Mouse (Mus musculus): ENCODE results near the gene Dcaf4. TPM values are rescaled to one million over a fixed set of nuclear protein-coding genes. Genes with fewer than 3 reads are reported as not detected.

Gene Dcaf4
- polyA plus RNA-seq, 1 experiment from 2014 or later: 23.8 TPM

- peak overlapping the region; percentile 24; the same call in 1 of the 2 replicates for H3K27ac ChIP-seq (ENCODE audit: low read depth, low read length)
Measured at GRCm38 (mm10) chr12:83523892-83524291, 3.6 kb downstream of the Dcaf4 start.

GRCm38 (mm10) chr12:83524329-83524728 lies 4.1 kb downstream of the Dcaf4 start:
- Histone ChIP-seq H3K4me2 (no peak overlapping the region), H3K9me3 (replicated peaks; ENCODE audit: control insufficient read depth, low read length) (no peaks in the 10 kb centered on the region), H3K27me3 (ENCODE audit: control insufficient read depth, insufficient read depth, low read length) (no peaks in the 10 kb centered on the region), H3K4me1 (ENCODE audit: control insufficient read depth, insufficient read depth, low read length) (peaks cover 24% of the 10 kb centered on the region), H3K9ac (ENCODE audit: low read depth, low read length) (no peak overlapping the region), H3K27ac (ENCODE audit: low read depth, low read length) (no peak overlapping the region), H3K4me3 (ENCODE audit: low read depth, low read length) (no peak overlapping the region), H3K36me3 (ENCODE audit: control insufficient read depth, insufficient read depth, low read length) (no peaks in the 10 kb centered on the region)
- WGBS (ENCODE audit: insufficient replicate concordance): 70% methylated on average over 5 of the region's 5 CpGs
- ATAC-seq (replicated peaks; ENCODE audit: insufficient number of reproducible peaks, low FRiP score, low TSS enrichment): no peak

More at GRCm38 (mm10) chr12:83523892-83524291, 3.6 kb downstream of the Dcaf4 start:
- Histone ChIP-seq H3K4me2 (no peak overlapping the region), H3K9ac (ENCODE audit: low read depth, low read length) (no peak overlapping the region), H3K4me3 (ENCODE audit: low read depth, low read length) (no peak overlapping the region), H3K27me3 (ENCODE audit: control insufficient read depth, insufficient read depth, low read length) (no peaks in the 10 kb centered on the region), H3K4me1 (ENCODE audit: control insufficient read depth, insufficient read depth, low read length) (peaks cover 24% of the 10 kb centered on the region), H3K36me3 (ENCODE audit: control insufficient read depth, insufficient read depth, low read length) (no peaks in the 10 kb centered on the region), H3K9me3 (replicated peaks; ENCODE audit: control insufficient read depth, low read length) (no peaks in the 10 kb centered on the region)
- ATAC-seq (replicated peaks; ENCODE audit: insufficient number of reproducible peaks, low FRiP score, low TSS enrichment): no peak
- 73% methylated on average over 4 of the region's 4 CpGs for WGBS (ENCODE audit: insufficient replicate concordance)

GRCm38 (mm10) chr12:83525822-83526544 lies 5.7 kb downstream of the Dcaf4 start:
- H3K4me3 ChIP-seq (ENCODE audit: low read depth, low read length): no peak overlapping the region
- H3K9ac ChIP-seq (ENCODE audit: low read depth, low read length): no peak overlapping the region
- H3K4me2 ChIP-seq: no peak overlapping the region
- WGBS (ENCODE audit: insufficient replicate concordance): 63% methylated on average over 18 of the region's 18 CpGs
- no peaks in the 10 kb centered on the region for H3K27me3 ChIP-seq (ENCODE audit: control insufficient read depth, insufficient read depth, low read length)
- peaks cover 21% of the 10 kb centered on the region for H3K4me1 ChIP-seq (ENCODE audit: control insufficient read depth, insufficient read depth, low read length)
- no peaks in the 10 kb centered on the region for H3K36me3 ChIP-seq (ENCODE audit: control insufficient read depth, insufficient read depth, low read length)
- no peak for ATAC-seq (replicated peaks; ENCODE audit: insufficient number of reproducible peaks, low FRiP score, low TSS enrichment)
- H3K27ac ChIP-seq (ENCODE audit: low read depth, low read length): no peak overlapping the region; the same call in 1 of the 2 replicates
- H3K9me3 ChIP-seq (replicated peaks; ENCODE audit: control insufficient read depth, low read length): no peaks in the 10 kb centered on the region

- ATAC-seq (replicated peaks; ENCODE audit: insufficient number of reproducible peaks, low FRiP score, low TSS enrichment): no peak
- 73% methylated on average over 6 of the region's 6 CpGs for WGBS (ENCODE audit: insufficient replicate concordance)
- no peak overlapping the region for H3K9ac ChIP-seq (ENCODE audit: low read depth, low read length)
- H3K36me3 ChIP-seq (ENCODE audit: control insufficient read depth, insufficient read depth, low read length): no peaks in the 10 kb centered on the region
- no peaks in the 10 kb centered on the region for H3K9me3 ChIP-seq (replicated peaks; ENCODE audit: control insufficient read depth, low read length)
- no peak overlapping the region for H3K4me3 ChIP-seq (ENCODE audit: low read depth, low read length)
- no peak overlapping the region for H3K4me2 ChIP-seq
- H3K27me3 ChIP-seq (ENCODE audit: control insufficient read depth, insufficient read depth, low read length): no peaks in the 10 kb centered on the region
- peaks cover 15% of the 10 kb centered on the region for H3K4me1 ChIP-seq (ENCODE audit: control insufficient read depth, insufficient read depth, low read length)
- H3K27ac ChIP-seq (ENCODE audit: low read depth, low read length): no peak overlapping the region
Measured at GRCm38 (mm10) chr12:83527816-83528215, 7.5 kb downstream of the Dcaf4 start.

GRCm38 (mm10) chr12:83528665-83529064 lies 8.4 kb downstream of the Dcaf4 start:
- no peak overlapping the region for H3K4me3 ChIP-seq (ENCODE audit: low read depth, low read length)
- no peak for ATAC-seq (replicated peaks; ENCODE audit: insufficient number of reproducible peaks, low FRiP score, low TSS enrichment)
- H3K9ac ChIP-seq (ENCODE audit: low read depth, low read length): no peak overlapping the region
- no peaks in the 10 kb centered on the region for H3K9me3 ChIP-seq (replicated peaks; ENCODE audit: control insufficient read depth, low read length)
- H3K36me3 ChIP-seq (ENCODE audit: control insufficient read depth, insufficient read depth, low read length): no peaks in the 10 kb centered on the region
- H3K4me2 ChIP-seq: no peak overlapping the region
- no peaks in the 10 kb centered on the region for H3K27me3 ChIP-seq (ENCODE audit: control insufficient read depth, insufficient read depth, low read length)
- peaks cover 15% of the 10 kb centered on the region for H3K4me1 ChIP-seq (ENCODE audit: control insufficient read depth, insufficient read depth, low read length)
- WGBS (ENCODE audit: insufficient replicate concordance): 71% methylated on average over 5 of the region's 5 CpGs
- no peak overlapping the region for H3K27ac ChIP-seq (ENCODE audit: low read depth, low read length)

- Histone ChIP-seq H3K9me3 (replicated peaks; ENCODE audit: control insufficient read depth, low read length) (no peaks in the 10 kb centered on the region), H3K27ac (ENCODE audit: low read depth, low read length) (no peak overlapping the region), H3K9ac (ENCODE audit: low read depth, low read length) (no peak overlapping the region), H3K4me2 (no peak overlapping the region), H3K4me1 (ENCODE audit: control insufficient read depth, insufficient read depth, low read length) (peaks cover 7% of the 10 kb centered on the region; the same call in 1 of the 2 replicates), H3K4me3 (ENCODE audit: low read depth, low read length) (no peak overlapping the region), H3K36me3 (ENCODE audit: control insufficient read depth, insufficient read depth, low read length) (peaks cover 8% of the 10 kb centered on the region; the same call in 1 of the 2 replicates), H3K27me3 (ENCODE audit: control insufficient read depth, insufficient read depth, low read length) (no peaks in the 10 kb centered on the region)
- ATAC-seq (replicated peaks; ENCODE audit: insufficient number of reproducible peaks, low FRiP score, low TSS enrichment): no peak
- 84% methylated on average over 6 of the region's 6 CpGs for WGBS (ENCODE audit: insufficient replicate concordance)
Measured at GRCm38 (mm10) chr12:83531992-83532391, 11.7 kb downstream of the Dcaf4 start.

GRCm38 (mm10) chr12:83532966-83533365 lies 12.7 kb downstream of the Dcaf4 start:
- 87% methylated on average over 3 of the region's 3 CpGs for WGBS (ENCODE audit: insufficient replicate concordance)
- Histone ChIP-seq H3K27me3 (ENCODE audit: control insufficient read depth, insufficient read depth, low read length) (no peaks in the 10 kb centered on the region), H3K4me3 (ENCODE audit: low read depth, low read length) (no peak overlapping the region), H3K27ac (ENCODE audit: low read depth, low read length) (no peak overlapping the region), H3K4me1 (ENCODE audit: control insufficient read depth, insufficient read depth, low read length) (peaks cover 4% of the 10 kb centered on the region; the same call in 1 of the 2 replicates), H3K4me2 (no peak overlapping the region), H3K9ac (ENCODE audit: low read depth, low read length) (no peak overlapping the region), H3K9me3 (replicated peaks; ENCODE audit: control insufficient read depth, low read length) (no peaks in the 10 kb centered on the region), H3K36me3 (ENCODE audit: control insufficient read depth, insufficient read depth, low read length) (peaks cover 10% of the 10 kb centered on the region)
- no peak for ATAC-seq (replicated peaks; ENCODE audit: insufficient number of reproducible peaks, low FRiP score, low TSS enrichment)

- ATAC-seq (replicated peaks; ENCODE audit: insufficient number of reproducible peaks, low FRiP score, low TSS enrichment): no peak
- no peak overlapping the region for H3K27ac ChIP-seq (ENCODE audit: low read depth, low read length)
- no peak overlapping the region for H3K4me3 ChIP-seq (ENCODE audit: low read depth, low read length)
- no peaks in the 10 kb centered on the region for H3K9me3 ChIP-seq (replicated peaks; ENCODE audit: control insufficient read depth, low read length)
- no peaks in the 10 kb centered on the region for H3K4me1 ChIP-seq (ENCODE audit: control insufficient read depth, insufficient read depth, low read length)
- no peak overlapping the region for H3K9ac ChIP-seq (ENCODE audit: low read depth, low read length)
- no peak overlapping the region for H3K4me2 ChIP-seq
- WGBS (ENCODE audit: insufficient replicate concordance): 77% methylated on average over 3 of the region's 3 CpGs
- peaks cover 13% of the 10 kb centered on the region for H3K36me3 ChIP-seq (ENCODE audit: control insufficient read depth, insufficient read depth, low read length)
- no peaks in the 10 kb centered on the region for H3K27me3 ChIP-seq (ENCODE audit: control insufficient read depth, insufficient read depth, low read length)
Measured at GRCm38 (mm10) chr12:83534190-83534589, 13.9 kb downstream of the Dcaf4 start.

- H3K27me3 ChIP-seq (ENCODE audit: control insufficient read depth, insufficient read depth, low read length): no peaks in the 10 kb centered on the region
- H3K4me1 ChIP-seq (ENCODE audit: control insufficient read depth, insufficient read depth, low read length): no peaks in the 10 kb centered on the region
- H3K9ac ChIP-seq (ENCODE audit: low read depth, low read length): no peak overlapping the region
- H3K36me3 ChIP-seq (ENCODE audit: control insufficient read depth, insufficient read depth, low read length): peaks cover 13% of the 10 kb centered on the region
- no peak for ATAC-seq (replicated peaks; ENCODE audit: insufficient number of reproducible peaks, low FRiP score, low TSS enrichment)
- H3K27ac ChIP-seq (ENCODE audit: low read depth, low read length): no peak overlapping the region
- 85% methylated on average over 11 of the region's 11 CpGs for WGBS (ENCODE audit: insufficient replicate concordance)
- no peak overlapping the region for H3K4me2 ChIP-seq
- H3K9me3 ChIP-seq (replicated peaks; ENCODE audit: control insufficient read depth, low read length): no peaks in the 10 kb centered on the region
- no peak overlapping the region for H3K4me3 ChIP-seq (ENCODE audit: low read depth, low read length)
Measured at GRCm38 (mm10) chr12:83535428-83535827, 15.2 kb downstream of the Dcaf4 start.
